Mouse (Mus musculus): Measurements from ENCODE around the gene Inpp5b. TPM values are rescaled to one million over a fixed set of nuclear protein-coding genes. Genes with fewer than 3 reads are reported as not detected.

Inpp5b gene
- total RNA-seq, 2 experiments from 2014 or later: 12.5 to 13.6 TPM

GRCm38 (mm10) chr4:124755526-124755925 lies 13.9 kb downstream of the Inpp5b start:
- intact Hi-C loops (cut with DNase I): no loop called here
- DNase-seq: no peak

GRCm38 (mm10) chr4:124759305-124759811 lies 17.7 kb downstream of the Inpp5b start:
- DNase-seq: no peak
- intact Hi-C loops (cut with DNase I): no loop called here

DNA sequence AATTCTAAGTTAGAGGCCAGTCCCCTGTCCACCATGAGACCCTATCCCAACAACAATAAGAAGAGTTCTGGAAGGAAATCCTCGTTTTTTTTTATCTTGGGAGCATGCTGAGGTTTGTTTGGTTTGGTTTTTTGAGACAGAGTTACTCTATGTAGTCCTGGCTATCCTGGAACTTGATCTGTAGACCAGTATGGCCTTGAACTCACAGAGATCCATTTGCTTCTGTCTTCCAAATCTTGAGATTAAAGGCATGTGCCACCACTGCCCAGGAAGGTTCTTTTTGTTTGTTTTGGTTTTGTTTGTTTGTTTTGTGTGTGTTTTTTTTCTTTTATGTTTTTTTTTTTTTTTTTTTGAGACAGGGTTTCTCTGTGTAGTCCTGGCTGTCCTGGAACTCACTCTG lies 19.6 kb downstream of the Inpp5b start:
- no peak for DNase-seq
- intact Hi-C loops (cut with DNase I): no loop called here

- no peak for DNase-seq
- intact Hi-C loops (cut with DNase I): no loop called here
Observed at GRCm38 (mm10) chr4:124762858-124763452, 21.3 kb downstream of the Inpp5b start.

GRCm38 (mm10) chr4:124765802-124766565 lies 24.3 kb downstream of the Inpp5b start:
- DNase-seq: no peak
- intact Hi-C loops (cut with DNase I): no loop called here

GRCm38 (mm10) chr4:124766566-124766940 lies 24.9 kb downstream of the Inpp5b start:
- intact Hi-C loops (cut with DNase I): no loop called here
- DNase-seq: no peak

GRCm38 (mm10) chr4:124768963-124769591 lies 27.4 kb downstream of the Inpp5b start:
- no peak for DNase-seq
- intact Hi-C loops (cut with DNase I): no loop called here

- DNase-seq: no peak
- intact Hi-C loops (cut with DNase I): no loop called here
Observed at GRCm38 (mm10) chr4:124770624-124771023, 29.0 kb downstream of the Inpp5b start.

- DNase-seq: no peak
- intact Hi-C loops (cut with DNase I): no loop called here
Observed at GRCm38 (mm10) chr4:124772125-124772524, 30.5 kb downstream of the Inpp5b start.

DNA sequence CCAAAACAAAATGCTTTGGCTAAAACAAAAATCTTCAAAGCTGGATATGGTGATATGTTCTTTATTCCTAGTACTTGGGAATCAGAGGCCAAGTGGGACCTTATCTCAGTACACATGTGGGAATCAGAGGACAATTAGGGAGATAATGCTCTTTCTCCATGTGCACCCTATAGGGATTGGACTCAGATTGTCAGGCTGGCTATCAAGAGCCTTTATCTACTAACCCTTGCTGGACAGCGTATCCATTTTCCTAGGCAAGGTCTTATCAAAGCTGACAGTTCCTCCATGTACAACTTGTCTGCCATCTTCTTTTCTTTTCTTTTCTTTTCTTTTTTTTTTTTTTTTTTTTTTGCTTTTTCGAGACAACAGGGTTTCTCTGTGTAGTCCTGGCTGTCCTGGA lies 31.8 kb downstream of the Inpp5b start:
- intact Hi-C loops (cut with DNase I): no loop called here

DNA sequence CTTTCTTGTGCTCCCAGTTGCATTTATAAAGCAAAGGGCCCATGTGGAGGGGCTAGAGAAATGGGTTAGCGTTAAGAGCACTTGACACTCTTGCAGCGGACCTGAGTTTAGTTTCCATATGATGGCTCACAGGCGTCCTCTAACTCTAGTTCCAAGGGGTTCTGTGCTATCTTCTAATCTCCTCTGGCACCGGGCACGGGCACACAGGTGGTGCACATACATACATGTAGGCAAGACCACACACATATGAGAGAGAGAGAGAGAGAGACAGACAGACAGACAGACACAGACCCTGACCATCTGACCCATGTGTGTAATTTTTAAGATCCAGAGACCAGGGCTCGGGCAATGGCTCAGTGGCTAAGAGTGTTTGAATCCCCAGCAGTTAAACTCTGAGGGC lies 32.3 kb downstream of the Inpp5b start:
- no peak for DNase-seq
- intact Hi-C loops (cut with DNase I): no loop called here

More for the DNA sequence above, 31.8 kb downstream of the Inpp5b start:
- no peak for DNase-seq

- intact Hi-C loops (cut with DNase I): no loop called here
- no peak for DNase-seq
Observed at GRCm38 (mm10) chr4:124774429-124774828, 32.8 kb downstream of the Inpp5b start.

DNA sequence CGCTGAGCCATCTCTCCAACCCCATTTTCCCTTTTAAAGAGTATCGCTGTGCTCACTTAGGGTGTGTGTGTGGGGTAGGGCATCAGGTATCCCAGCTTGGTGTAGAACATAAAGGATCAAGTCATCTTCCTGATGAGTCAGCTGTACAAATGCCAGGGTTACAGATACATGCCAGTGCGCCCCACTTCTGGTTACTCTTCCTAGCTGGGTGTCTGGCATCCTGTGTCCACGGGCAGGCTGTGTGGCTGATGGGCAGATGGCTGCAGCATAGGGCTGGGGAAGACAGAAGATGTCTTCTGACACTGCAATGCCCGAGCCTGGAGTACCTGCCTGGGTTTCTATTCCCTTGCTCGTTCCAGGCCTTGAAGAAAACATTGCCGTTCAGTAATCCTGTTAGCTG lies 39.7 kb downstream of the Inpp5b start:
- intact Hi-C loops (cut with DNase I): no loop called here
- DNase-seq: no peak

DNA sequence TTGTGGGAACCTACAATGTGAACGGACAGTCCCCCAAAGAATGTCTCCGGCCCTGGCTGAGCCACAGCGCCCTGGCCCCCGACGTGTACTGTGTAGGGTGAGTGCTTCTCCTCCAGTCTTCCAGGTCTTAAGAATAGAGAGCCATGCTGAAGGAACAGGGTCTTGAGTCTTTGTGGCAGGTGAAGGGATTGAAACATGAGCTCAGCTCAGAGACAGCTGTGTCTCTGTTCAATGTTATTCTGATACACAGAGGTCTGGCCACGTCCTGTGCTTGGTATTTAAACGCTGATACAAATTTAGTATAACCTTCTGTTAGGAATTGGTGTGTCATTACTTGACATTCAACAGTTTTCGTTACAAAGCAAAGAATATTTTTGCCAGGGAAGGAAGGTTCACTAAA lies 40.7 kb downstream of the Inpp5b start:
- intact Hi-C loops (cut with DNase I): no loop called here
- no peak for DNase-seq

GRCm38 (mm10) chr4:124783937-124784336 lies 42.3 kb downstream of the Inpp5b start:
- DNase-seq: no peak
- intact Hi-C loops (cut with DNase I): no loop called here

GRCm38 (mm10) chr4:124790013-124790412 lies 48.4 kb downstream of the Inpp5b start:
- intact Hi-C loops (cut with DNase I): no loop called here
- no peak for DNase-seq

DNA sequence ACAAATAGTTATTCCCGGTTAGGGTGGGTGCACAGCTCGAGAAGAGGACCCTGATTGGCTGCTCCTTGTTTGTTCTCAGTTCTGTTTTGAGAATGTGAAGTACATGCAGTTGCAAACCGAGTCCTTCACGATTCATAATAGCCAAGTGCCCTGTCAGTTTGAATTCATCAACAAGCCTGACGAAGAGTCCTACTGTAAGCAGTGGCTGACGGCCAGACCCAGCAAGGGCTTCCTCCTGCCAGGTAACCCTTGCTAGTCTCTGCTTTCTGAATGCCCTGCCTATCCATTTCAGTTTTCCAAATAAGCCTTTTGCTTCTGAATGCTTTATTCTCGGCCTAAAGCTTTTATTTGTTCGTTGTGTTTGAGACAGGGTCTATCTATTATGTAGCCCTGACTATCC lies 50.5 kb downstream of the Inpp5b start:
- intact Hi-C loops (cut with DNase I): no loop called here
- no peak for DNase-seq

GRCm38 (mm10) chr4:124796141-124796540 lies 54.5 kb downstream of the Inpp5b start:
- intact Hi-C loops (cut with DNase I): no loop called here
- no peak for DNase-seq

GRCm38 (mm10) chr4:124796913-124797312 lies 55.3 kb downstream of the Inpp5b start:
- intact Hi-C loops (cut with DNase I): no loop called here
- DNase-seq: no peak

DNA sequence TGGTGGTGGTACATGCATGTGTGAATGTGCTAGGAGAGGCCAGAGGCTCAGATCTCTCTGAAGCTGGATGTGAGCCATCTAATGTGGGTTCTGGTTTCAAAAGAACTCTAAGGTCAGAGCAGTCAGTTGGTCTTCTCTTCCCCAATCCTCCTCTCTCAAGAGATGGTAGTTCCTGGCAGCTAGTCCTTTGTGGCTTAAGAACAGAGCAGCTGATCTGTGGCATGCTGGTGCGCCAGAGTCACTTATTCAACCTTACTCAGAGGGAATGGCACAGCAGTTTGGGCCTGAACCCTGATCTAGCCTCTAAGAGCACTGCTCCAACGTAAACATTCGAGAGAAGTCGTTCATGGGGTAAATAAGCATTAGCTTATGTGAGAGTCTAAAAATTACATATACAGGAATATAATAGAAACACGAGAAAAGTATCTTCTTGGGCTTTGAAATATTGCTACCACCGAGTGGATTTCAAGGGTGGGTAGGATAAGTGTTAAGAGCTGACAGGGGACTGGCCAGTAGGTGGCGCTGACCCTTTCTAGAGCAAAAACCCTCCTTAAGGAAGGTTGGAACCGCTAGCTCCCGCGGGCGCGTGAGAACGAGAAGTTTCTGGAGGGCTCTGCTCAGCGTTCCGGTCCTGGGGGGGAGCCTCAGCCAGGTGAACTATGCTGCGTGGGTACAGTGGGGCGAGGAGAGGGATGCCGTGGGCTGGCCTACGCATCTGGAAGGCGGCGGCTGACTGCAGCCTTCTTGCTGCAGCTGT lies 60.1 kb downstream of the Inpp5b start, which contains the start of gene Mtf1:
TSS of gene Mtf1 (plus strand) at position 553 of the 757 bp plus-strand sequence.
- intact Hi-C loops (cut with DNase I): loop anchor here (1.0 to 10.0 kb wide), 4 partner anchors 46 to 133 kb away; partner anchors contain the start of genes 9930104L06Rik and Cdca8
- peak; percentile 88 to 92 for DNase-seq
